13 mouse cellular contexts compared by ENCODE assay signal in the genomic region with DNA sequence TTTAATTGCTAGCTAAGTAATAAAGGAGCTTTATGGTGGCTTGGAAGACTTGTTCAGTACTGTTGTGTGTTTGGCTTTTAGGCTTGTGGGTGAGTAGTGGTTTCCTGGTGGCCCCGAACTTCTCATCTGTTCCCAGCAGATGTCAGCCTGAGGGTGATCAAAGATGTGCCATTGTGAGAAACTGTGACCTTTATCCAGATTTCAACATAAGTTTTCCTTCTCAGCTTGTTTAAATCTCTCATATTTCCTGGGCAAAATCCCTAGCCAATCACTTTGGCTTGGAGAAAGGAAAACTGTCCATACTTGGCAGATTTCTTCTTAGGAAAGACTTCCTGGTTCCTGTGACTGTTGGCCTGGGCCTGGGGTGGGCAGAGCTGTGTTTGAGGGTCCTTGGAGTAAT. TPM values are rescaled to one million over a fixed set of nuclear protein-coding genes. Genes with fewer than 3 reads are reported as not detected.
DNase-seq lines count a peak whose midpoint lies in the region; ATAC-seq and TF ChIP-seq lines count a peak whose summit lies in the region.
"Had no signal": no experiment of that assay in that cellular context is flagged by ENCODE, and none has a peak within 500 bp of the region (broad histone marks: within the 10 kb centered on the region; RNA-seq: fewer than 3 reads in every experiment).

No protein-coding gene starts in this region.

- peak; percentile 1 for DNase-seq in cerebellum, adult 11-12 months
- DNase-seq in cerebellum, postnatal 25 days = no peak
- DNase-seq in lung, postnatal 14 days = no peak
- peak; percentile 24 for DNase-seq in gonadal fat pad, adult 2 months (ENCODE audit: low read depth)
- no peak for DNase-seq in stomach, postnatal 0 days (ENCODE audit: low spot score)
- no peak for DNase-seq in hindbrain, embryonic 10.5 days (ENCODE audit: low spot score)
- DNase-seq: B cell, adult 2 months; left cerebral cortex, postnatal 4 days had no signal

- peaks cover under 1% of the 10 kb centered on the region; the same call in 1 of the 2 replicates for H3K36me3 ChIP-seq in lung, embryonic 16.5 days (ENCODE audit: control insufficient read depth, insufficient read depth, low read length)
- no peaks in the 10 kb centered on the region for H3K36me3 ChIP-seq in stomach, postnatal 0 days (ENCODE audit: control insufficient read depth, insufficient read depth, low read length)
- 0 out of 2 replicates have a peak, but pooled peaks cover 9% of the 10 kb centered on the region for H3K36me3 ChIP-seq in hindbrain, embryonic 10.5 days
- H3K36me3 ChIP-seq: embryonic facial prominence, embryonic 15.5 days; heart, embryonic 15.5 days had no signal

- peak; percentile 29; the same call in 1 of the 2 replicates for TF ChIP-seq CTCF in stomach, postnatal 0 days (IDR thresholded peaks at IDR 0.05; ENCODE audit: low read depth)

- peak; percentile 88 for ATAC-seq in lung, embryonic 16.5 days (ENCODE audit: low read depth)
- 0 out of 2 replicates have a peak, but pooled peaks have one; percentile 1 for ATAC-seq in stomach, postnatal 0 days (ENCODE audit: low FRiP score, low TSS enrichment)
- no peak for ATAC-seq in inflammation-experienced regulatory T-cells, adult 6 months

- H3K27me3 ChIP-seq in lung, embryonic 16.5 days (ENCODE audit: control insufficient read depth, insufficient read depth, low read depth, low read length) = no peaks in the 10 kb centered on the region
- no peaks in the 10 kb centered on the region for H3K27me3 ChIP-seq in stomach, postnatal 0 days (ENCODE audit: control insufficient read depth, insufficient read depth, low read length)
- H3K27me3 ChIP-seq in hindbrain, embryonic 10.5 days (ENCODE audit: insufficient read depth, poor library complexity, severe bottlenecking) = no peaks in the 10 kb centered on the region
- H3K27me3 ChIP-seq: embryonic facial prominence, embryonic 15.5 days; heart, embryonic 15.5 days; megakaryocyte, embryonic 14.5 days had no signal

- TF ChIP-seq EP300 in stomach, postnatal 0 days (optimal IDR thresholded peaks at IDR 0.05) = no peak

- WGBS in lung, embryonic 16.5 days = 47% methylated on average over 1 of the region's 1 CpGs
- WGBS in stomach, postnatal 0 days = 61% methylated on average over 1 of the region's 1 CpGs
- WGBS in hindbrain, embryonic 10.5 days = 84% methylated on average over 1 of the region's 1 CpGs

- no peak overlapping the region for H3K4me3 ChIP-seq in lung, embryonic 16.5 days (ENCODE audit: low read length)
- H3K4me3 ChIP-seq in stomach, postnatal 0 days (ENCODE audit: low read depth, low read length) = no peak overlapping the region
- no peak overlapping the region for H3K4me3 ChIP-seq in hindbrain, embryonic 10.5 days
- H3K4me3 ChIP-seq: embryonic facial prominence, embryonic 15.5 days; heart, embryonic 15.5 days; megakaryocyte, embryonic 14.5 days had no signal

- no peak overlapping the region for H3K9ac ChIP-seq in lung, embryonic 16.5 days (ENCODE audit: low read length)
- H3K9ac ChIP-seq in stomach, postnatal 0 days (ENCODE audit: low read length) = no peak overlapping the region
- H3K9ac ChIP-seq: embryonic facial prominence, embryonic 15.5 days; heart, embryonic 15.5 days had no signal

- H3K27ac ChIP-seq in lung, embryonic 16.5 days (ENCODE audit: low read length) = peak overlapping the region; percentile 79
- peak overlapping the region; percentile 88 for H3K27ac ChIP-seq in stomach, postnatal 0 days (replicated peaks)
- H3K27ac ChIP-seq in hindbrain, embryonic 10.5 days = no peak overlapping the region
- H3K27ac ChIP-seq: embryonic facial prominence, embryonic 15.5 days; heart, embryonic 15.5 days had no signal

- H3K4me2 ChIP-seq in lung, embryonic 16.5 days (ENCODE audit: low read depth, low read length) = no peak overlapping the region
- no peak overlapping the region for H3K4me2 ChIP-seq in stomach, postnatal 0 days (replicated peaks; ENCODE audit: low read depth)
- H3K4me2 ChIP-seq: embryonic facial prominence, embryonic 15.5 days; heart, embryonic 15.5 days had no signal

- H3K9me3 ChIP-seq in lung, embryonic 16.5 days (ENCODE audit: control insufficient read depth, low read length) = no peaks in the 10 kb centered on the region
- H3K9me3 ChIP-seq in stomach, postnatal 0 days (ENCODE audit: control insufficient read depth, low read length) = no peaks in the 10 kb centered on the region
- H3K9me3 ChIP-seq in hindbrain, embryonic 10.5 days = no peaks in the 10 kb centered on the region
- H3K9me3 ChIP-seq: embryonic facial prominence, embryonic 15.5 days; heart, embryonic 15.5 days; megakaryocyte, embryonic 14.5 days had no signal

- H3K4me1 ChIP-seq in lung, embryonic 16.5 days (replicated peaks; ENCODE audit: control insufficient read depth, insufficient read depth, low read length) = peaks cover 14% of the 10 kb centered on the region
- no peaks in the 10 kb centered on the region for H3K4me1 ChIP-seq in stomach, postnatal 0 days (replicated peaks; ENCODE audit: control insufficient read depth, insufficient read depth)
- H3K4me1 ChIP-seq in hindbrain, embryonic 10.5 days (replicated peaks) = 0 out of 2 replicates have a peak, but pooled peaks cover 5% of the 10 kb centered on the region

RNA-seq across cellular contexts. Expression of gene Dgkd, which starts 37.9 kb away (rescaled TPM):
- polyA plus RNA-seq in lung, embryonic 16.5 days (2015; fragmentation: Nextera tagmentation; extraction: Ambion mirVana) = 32.9 and 33.9 TPM in 2 replicates
- 44.3 and 47.5 TPM in 2 replicates for polyA plus RNA-seq in gonadal fat pad, adult 2 months (2012; rRNA removed)
- polyA plus RNA-seq in stomach, postnatal 0 days (2015; fragmentation: Nextera tagmentation; extraction: Ambion mirVana) = 8.7 and 9.5 TPM in 2 replicates
- polyA plus RNA-seq in inflammation-experienced regulatory T-cells, adult 6 months (2017; shearing (Covaris generic)) = 10 to 100 TPM; 19.3 to 35.5 (median 34.2) TPM
- 32.6 and 33.6 TPM in 2 replicates for polyA plus RNA-seq in hindbrain, embryonic 10.5 days (2016; fragmentation: Nextera tagmentation; extraction: Ambion mirVana)

Comparison
In these comparisons a context has a peak if more than half of its experiments do, and no peak if none do; other contexts are left out.
1. DNase-seq: peak in cerebellum, adult 11-12 months (single experiment) and gonadal fat pad, adult 2 months (single experiment); none in cerebellum, postnatal 25 days (0 of 2), lung, postnatal 14 days (single experiment), stomach, postnatal 0 days (single experiment) and hindbrain, embryonic 10.5 days (single experiment).